Mouse (Mus musculus): ENCODE measurements around the gene Kif20b. TPM values are rescaled to one million over a fixed set of nuclear protein-coding genes. Genes with fewer than 3 reads are reported as not detected.

Kif20b gene
- polyA plus RNA-seq, 2 experiments, result 28.1 to 45.5 TPM

DNA sequence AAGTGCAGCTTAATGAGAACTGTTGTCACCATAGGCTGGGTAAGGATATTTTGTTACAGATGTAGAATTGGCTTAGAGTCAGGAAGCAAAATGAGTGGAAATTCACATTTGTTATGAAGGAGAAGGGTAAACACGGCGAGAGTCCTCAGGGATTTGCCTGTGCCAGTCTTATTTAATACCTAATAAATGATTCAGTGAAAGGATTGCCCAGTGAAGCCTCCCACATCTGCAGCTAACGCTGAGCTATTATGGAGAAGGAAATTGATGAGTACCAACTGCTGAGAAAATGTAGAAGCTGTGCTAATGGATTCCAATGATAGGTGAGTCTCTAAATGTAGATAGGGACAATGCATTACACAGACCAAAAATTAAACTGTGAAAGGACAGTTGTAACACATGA, 92.9 kb downstream of the Kif20b start:
- Histone ChIP-seq H3K27me3 (ENCODE audit: control insufficient read depth, insufficient read depth, low read length) (no peaks in the 10 kb centered on the region), H3K36me3 (ENCODE audit: control insufficient read depth, insufficient read depth, low read length) (no peaks in the 10 kb centered on the region), H3K4me1 (ENCODE audit: control insufficient read depth, insufficient read depth, low read length) (no peaks in the 10 kb centered on the region), H3K9ac (ENCODE audit: low read depth, low read length, severe bottlenecking) (no peak overlapping the region), H3K27ac (replicated peaks; ENCODE audit: low read depth, low read length) (no peak overlapping the region), H3K4me2 (replicated peaks; ENCODE audit: low read depth, low read length, severe bottlenecking) (no peak overlapping the region), H3K9me3 (ENCODE audit: control insufficient read depth, low read length) (no peaks in the 10 kb centered on the region), H3K4me3 (replicated peaks; ENCODE audit: low read length) (no peak overlapping the region)
- no peak for TF ChIP-seq POLR2A (IDR thresholded peaks at IDR 0.05; ENCODE audit: borderline replicate concordance, extremely low read depth, insufficient read depth, insufficient read length)
- DNase-seq (ENCODE audit: low spot score) (no peak), ATAC-seq (ENCODE audit: low FRiP score, low read depth) (no peak)
- WGBS, result 62% methylated on average over 3 of the region's 3 CpGs

DNA sequence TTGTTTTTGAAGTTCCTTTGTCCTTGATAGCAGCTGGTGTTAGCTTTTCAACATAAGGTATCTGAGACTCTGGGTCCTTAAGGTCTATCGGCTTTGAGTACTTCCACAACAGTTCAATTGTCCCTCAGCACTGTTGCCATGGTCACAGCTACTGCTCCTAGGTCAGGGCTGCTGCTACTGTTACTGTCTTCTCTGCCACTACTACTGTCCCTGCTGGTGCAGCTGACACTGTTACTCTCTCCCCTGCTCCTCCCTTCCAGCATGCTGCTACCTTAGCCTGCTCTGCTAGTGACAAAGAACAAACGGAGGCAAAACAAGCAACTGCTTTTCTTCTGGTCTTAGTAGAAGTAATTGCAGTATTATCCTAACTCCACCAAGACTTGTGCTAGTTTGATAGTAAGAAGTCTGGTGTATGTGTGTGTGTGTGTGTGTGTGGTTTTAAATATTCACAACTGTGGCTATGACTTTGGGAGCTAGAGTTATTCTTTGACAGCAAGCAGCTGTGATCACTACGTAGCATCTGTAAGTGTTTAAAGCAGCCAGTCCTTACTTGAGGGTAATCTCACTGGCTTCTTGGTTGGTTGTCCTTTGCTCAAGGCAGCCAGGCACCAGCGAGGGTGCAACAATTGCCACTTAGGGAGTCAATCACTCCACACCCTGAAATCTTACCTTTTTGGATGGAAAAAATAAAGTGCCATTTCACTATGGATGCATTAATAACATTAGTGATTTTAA, 95.5 kb downstream of the Kif20b start:
- H3K36me3 ChIP-seq (ENCODE audit: control insufficient read depth, insufficient read depth, low read length), result no peaks in the 10 kb centered on the region
- H3K27ac ChIP-seq (replicated peaks; ENCODE audit: low read depth, low read length), result no peak overlapping the region
- WGBS, result 48% methylated on average over 4 of the region's 4 CpGs
- no peaks in the 10 kb centered on the region for H3K27me3 ChIP-seq (ENCODE audit: control insufficient read depth, insufficient read depth, low read length)
- TF ChIP-seq POLR2A (IDR thresholded peaks at IDR 0.05; ENCODE audit: borderline replicate concordance, extremely low read depth, insufficient read depth, insufficient read length), result no peak
- no peaks in the 10 kb centered on the region for H3K9me3 ChIP-seq (ENCODE audit: control insufficient read depth, low read length)
- H3K9ac ChIP-seq (ENCODE audit: low read depth, low read length, severe bottlenecking), result no peak overlapping the region
- no peak for DNase-seq (ENCODE audit: low spot score)
- no peaks in the 10 kb centered on the region for H3K4me1 ChIP-seq (ENCODE audit: control insufficient read depth, insufficient read depth, low read length)
- no peak for ATAC-seq (ENCODE audit: low FRiP score, low read depth)
- H3K4me3 ChIP-seq (replicated peaks; ENCODE audit: low read length), result no peak overlapping the region
- H3K4me2 ChIP-seq (replicated peaks; ENCODE audit: low read depth, low read length, severe bottlenecking), result no peak overlapping the region

- 50% methylated on average over 4 of the region's 4 CpGs for WGBS
Measured at GRCm38 (mm10) chr19:35018209-35018581, 96.0 kb downstream of the Kif20b start.

More at GRCm38 (mm10) chr19:35018209-35018581, 96.0 kb downstream of the Kif20b start:
- Histone ChIP-seq H3K4me3 (replicated peaks; ENCODE audit: low read length) (no peak overlapping the region), H3K27me3 (ENCODE audit: control insufficient read depth, insufficient read depth, low read length) (no peaks in the 10 kb centered on the region), H3K9ac (ENCODE audit: low read depth, low read length, severe bottlenecking) (no peak overlapping the region), H3K9me3 (ENCODE audit: control insufficient read depth, low read length) (no peaks in the 10 kb centered on the region), H3K36me3 (ENCODE audit: control insufficient read depth, insufficient read depth, low read length) (no peaks in the 10 kb centered on the region), H3K4me1 (ENCODE audit: control insufficient read depth, insufficient read depth, low read length) (no peaks in the 10 kb centered on the region), H3K4me2 (replicated peaks; ENCODE audit: low read depth, low read length, severe bottlenecking) (no peak overlapping the region), H3K27ac (replicated peaks; ENCODE audit: low read depth, low read length) (no peak overlapping the region)
- DNase-seq (ENCODE audit: low spot score) (no peak), ATAC-seq (ENCODE audit: low FRiP score, low read depth) (no peak)
- TF ChIP-seq POLR2A (IDR thresholded peaks at IDR 0.05; ENCODE audit: borderline replicate concordance, extremely low read depth, insufficient read depth, insufficient read length), result no peak

MicroRNA genes within 50 kb of the gene (microRNA counts, 519-probe panel; counts per million panel counts)
- not detected for microRNA mmu-miR-1950

Small RNA genes lying within 50 kb of the gene (microRNA-seq; reads per million reads assigned to microRNA genes)
- not detected for gene Mir1950

Other genes with a start within 250 kb of the Kif20b start
- gene Slc16a12, start 175.1 kb upstream of the Kif20b start, polyA plus RNA-seq (2012; rRNA removed), result 0.45 and 0.73 TPM in 2 replicates
- gene Slc16a12, start 175.1 kb upstream of the Kif20b start, polyA plus RNA-seq (2014; fragmentation: Nextera tagmentation; extraction: Ambion mirVana), result 0.66 and 1.3 TPM in 2 replicates
- 4.2 and 4.3 TPM in 2 replicates for gene Pank1, start 42.9 kb upstream of the Kif20b start, polyA plus RNA-seq (2012; rRNA removed)
- 8.0 and 8.7 TPM in 2 replicates for gene Pank1, start 42.9 kb upstream of the Kif20b start, polyA plus RNA-seq (2014; fragmentation: Nextera tagmentation; extraction: Ambion mirVana)

Data from limb, embryonic 14.5 days (tissue).